Mouse (Mus musculus): ENCODE data around the gene Tyk2. TPM values are rescaled to one million over a fixed set of nuclear protein-coding genes. Genes with fewer than 3 reads are reported as not detected.

Tyk2 gene
- polyA plus RNA-seq, 1 experiment from 2014 or later = 16.0 TPM

- H3K27me3 ChIP-seq = no peaks in the 10 kb centered on the region
- H3K9ac ChIP-seq = no peak overlapping the region
- 65% methylated on average over 9 of the region's 9 CpGs for WGBS
- no peak for ATAC-seq (ENCODE audit: insufficient number of reproducible peaks, low FRiP score, low TSS enrichment, low read depth)
- peaks cover 24% of the 10 kb centered on the region for H3K36me3 ChIP-seq
- no peak overlapping the region for H3K4me2 ChIP-seq (replicated peaks)
- H3K4me3 ChIP-seq (replicated peaks) = no peak overlapping the region
- peaks cover 6% of the 10 kb centered on the region for H3K4me1 ChIP-seq
- no peaks in the 10 kb centered on the region for H3K9me3 ChIP-seq (replicated peaks)
- 0 out of 2 replicates have a peak overlapping the region, but pooled peaks have one; percentile 17 for H3K27ac ChIP-seq (replicated peaks)
These were observed 3.7 kb upstream of the Tyk2 start for GRCm38 (mm10) chr9:21134595-21135328.

DNA sequence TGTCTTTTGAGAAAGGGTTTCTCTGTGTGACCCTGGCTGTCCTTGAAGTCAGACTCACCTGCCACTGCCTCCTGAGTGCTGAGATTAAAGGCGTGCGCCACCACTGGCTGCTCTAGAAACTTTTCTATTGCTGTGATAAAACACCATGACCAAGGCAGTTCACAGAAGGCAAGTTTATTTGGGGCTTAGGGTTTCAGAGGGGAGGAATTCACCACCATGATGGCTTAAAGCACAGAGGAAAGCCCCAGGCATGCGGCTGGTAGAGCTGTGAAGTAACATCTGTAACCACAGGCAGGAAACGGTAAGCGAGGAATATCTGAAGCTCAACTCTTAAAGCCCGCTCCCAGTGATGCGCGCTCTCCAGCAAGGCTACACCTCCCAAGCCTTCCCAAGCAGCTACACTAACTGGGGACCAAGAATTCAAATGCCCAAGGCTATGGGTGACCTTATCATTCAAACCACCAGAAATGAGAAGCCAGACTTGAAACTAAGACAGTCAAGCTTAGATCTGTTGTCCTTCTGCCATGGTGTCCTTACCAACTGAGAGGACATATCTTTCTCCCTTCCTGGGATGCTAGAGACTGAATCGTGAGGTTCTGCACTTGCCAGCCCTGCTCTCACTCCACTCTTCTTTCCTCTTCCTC is 2.1 kb upstream of the Tyk2 start:
- peaks cover 6% of the 10 kb centered on the region for H3K4me1 ChIP-seq
- H3K9me3 ChIP-seq (replicated peaks) = no peaks in the 10 kb centered on the region
- peaks cover 13% of the 10 kb centered on the region for H3K36me3 ChIP-seq
- H3K27ac ChIP-seq (replicated peaks) = no peak overlapping the region
- no peak overlapping the region for H3K4me3 ChIP-seq (replicated peaks)
- ATAC-seq (ENCODE audit: insufficient number of reproducible peaks, low FRiP score, low TSS enrichment, low read depth) = no peak
- 72% methylated on average over 9 of the region's 9 CpGs for WGBS
- no peak overlapping the region for H3K9ac ChIP-seq
- no peak overlapping the region for H3K4me2 ChIP-seq (replicated peaks)
- no peaks in the 10 kb centered on the region for H3K27me3 ChIP-seq

DNA sequence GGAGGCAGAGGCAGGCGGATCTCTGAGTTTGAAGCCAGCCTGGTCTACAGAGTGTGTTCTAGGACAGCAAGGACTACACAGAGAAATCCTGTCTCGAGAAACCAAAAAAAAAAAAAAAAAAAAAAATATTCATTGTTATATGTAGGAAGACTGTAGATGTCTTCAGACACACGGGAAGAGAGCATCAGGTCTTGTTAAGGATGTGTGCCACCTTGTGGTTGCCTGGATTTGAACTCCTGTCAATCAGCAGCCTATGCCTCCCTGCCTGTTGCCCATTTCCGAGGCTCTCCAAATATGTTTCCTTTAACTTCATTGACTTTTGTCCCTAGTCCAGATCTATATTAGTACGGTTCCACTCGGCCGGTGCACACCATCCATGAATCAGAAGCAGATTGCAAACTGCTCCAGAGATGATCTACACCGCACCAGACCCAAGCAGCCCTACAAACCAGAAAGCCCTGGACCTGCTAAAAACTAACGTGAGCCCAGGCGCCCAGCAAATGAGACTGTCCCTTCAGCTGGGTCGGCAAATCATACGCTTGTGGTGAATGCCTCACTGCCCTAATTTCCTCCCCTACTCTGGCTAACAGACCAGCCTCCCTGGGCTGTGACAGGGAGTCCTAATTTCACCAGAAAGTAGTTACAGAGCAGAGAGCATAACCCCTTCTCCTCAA is 1.2 kb upstream of the Tyk2 start:
- H3K9ac ChIP-seq = no peak overlapping the region
- 77% methylated on average over 12 of the region's 12 CpGs for WGBS
- no peak overlapping the region for H3K27ac ChIP-seq (replicated peaks)
- no peak for ATAC-seq (ENCODE audit: insufficient number of reproducible peaks, low FRiP score, low TSS enrichment, low read depth)
- H3K27me3 ChIP-seq = no peaks in the 10 kb centered on the region
- H3K4me2 ChIP-seq (replicated peaks) = no peak overlapping the region
- no peak overlapping the region for H3K4me3 ChIP-seq (replicated peaks)
- peaks cover 6% of the 10 kb centered on the region for H3K4me1 ChIP-seq
- no peaks in the 10 kb centered on the region for H3K9me3 ChIP-seq (replicated peaks)
- peaks cover 10% of the 10 kb centered on the region; the same call in 1 of the 2 replicates for H3K36me3 ChIP-seq

- H3K27ac ChIP-seq (replicated peaks) = no peak overlapping the region
- peaks cover 60% of the 10 kb centered on the region for H3K36me3 ChIP-seq
- no peak overlapping the region for H3K4me2 ChIP-seq (replicated peaks)
- H3K4me3 ChIP-seq (replicated peaks) = no peak overlapping the region
- no peaks in the 10 kb centered on the region for H3K27me3 ChIP-seq
- 69% methylated on average over 2 of the region's 2 CpGs for WGBS
- no peak for ATAC-seq (ENCODE audit: insufficient number of reproducible peaks, low FRiP score, low TSS enrichment, low read depth)
- no peak overlapping the region for H3K9ac ChIP-seq
- H3K4me1 ChIP-seq = peaks cover 6% of the 10 kb centered on the region
- no peaks in the 10 kb centered on the region for H3K9me3 ChIP-seq (replicated peaks)
These were observed 4.8 kb downstream of the Tyk2 start for GRCm38 (mm10) chr9:21126259-21126627.

GRCm38 (mm10) chr9:21125502-21126258 is 5.4 kb downstream of the Tyk2 start:
- no peak overlapping the region for H3K27ac ChIP-seq (replicated peaks)
- H3K9me3 ChIP-seq (replicated peaks) = no peaks in the 10 kb centered on the region
- peaks cover 65% of the 10 kb centered on the region for H3K36me3 ChIP-seq
- no peak overlapping the region for H3K4me3 ChIP-seq (replicated peaks)
- peaks cover 6% of the 10 kb centered on the region for H3K4me1 ChIP-seq
- ATAC-seq (ENCODE audit: insufficient number of reproducible peaks, low FRiP score, low TSS enrichment, low read depth) = no peak
- 85% methylated on average over 9 of the region's 9 CpGs for WGBS
- H3K27me3 ChIP-seq = no peaks in the 10 kb centered on the region
- H3K9ac ChIP-seq = no peak overlapping the region
- no peak overlapping the region for H3K4me2 ChIP-seq (replicated peaks)

DNA sequence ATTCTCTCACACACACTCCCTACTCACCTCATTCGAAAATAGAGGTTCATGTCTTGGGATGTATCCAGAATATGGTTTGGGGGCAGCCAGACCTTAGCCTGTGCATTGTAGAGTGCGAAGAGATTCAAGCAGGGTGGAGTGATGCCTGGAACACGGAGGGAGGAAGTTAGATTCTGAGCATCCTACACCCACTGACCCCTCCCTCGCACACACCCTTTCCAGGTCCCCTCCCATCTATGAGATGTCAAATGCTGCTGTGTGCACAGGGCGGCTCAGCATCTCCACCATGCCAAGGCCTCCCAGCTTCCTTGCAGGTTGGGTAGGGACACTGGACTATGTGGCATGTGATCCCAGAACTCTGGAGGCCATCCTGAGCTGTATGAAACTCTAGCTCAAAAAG is 6.2 kb downstream of the Tyk2 start:
- no peak for ATAC-seq (ENCODE audit: insufficient number of reproducible peaks, low FRiP score, low TSS enrichment, low read depth)
- no peaks in the 10 kb centered on the region for H3K4me1 ChIP-seq
- no peaks in the 10 kb centered on the region for H3K9me3 ChIP-seq (replicated peaks)
- WGBS = 80% methylated on average over 5 of the region's 5 CpGs
- no peak overlapping the region for H3K27ac ChIP-seq (replicated peaks)
- H3K36me3 ChIP-seq = peaks cover 72% of the 10 kb centered on the region
- H3K9ac ChIP-seq = no peak overlapping the region
- H3K4me3 ChIP-seq (replicated peaks) = no peak overlapping the region
- no peaks in the 10 kb centered on the region for H3K27me3 ChIP-seq
- H3K4me2 ChIP-seq (replicated peaks) = no peak overlapping the region

- WGBS = 92% methylated on average over 16 of the region's 16 CpGs
- no peak overlapping the region for H3K27ac ChIP-seq (replicated peaks)
- H3K9ac ChIP-seq = no peak overlapping the region
- no peak overlapping the region for H3K4me2 ChIP-seq (replicated peaks)
- no peaks in the 10 kb centered on the region for H3K27me3 ChIP-seq
- H3K4me1 ChIP-seq = no peaks in the 10 kb centered on the region
- no peak overlapping the region for H3K4me3 ChIP-seq (replicated peaks)
- H3K9me3 ChIP-seq (replicated peaks) = no peaks in the 10 kb centered on the region
- H3K36me3 ChIP-seq = peaks cover 57% of the 10 kb centered on the region
- ATAC-seq (ENCODE audit: insufficient number of reproducible peaks, low FRiP score, low TSS enrichment, low read depth) = no peak
These were observed 9.6 kb downstream of the Tyk2 start for GRCm38 (mm10) chr9:21121483-21121882.

GRCm38 (mm10) chr9:21117073-21117472 is 14.0 kb downstream of the Tyk2 start:
- Histone ChIP-seq H3K27ac (replicated peaks) (no peak overlapping the region), H3K4me3 (replicated peaks) (no peak overlapping the region), H3K4me2 (replicated peaks) (no peak overlapping the region), H3K9me3 (replicated peaks) (no peaks in the 10 kb centered on the region), H3K4me1 (no peaks in the 10 kb centered on the region), H3K36me3 (peaks cover 31% of the 10 kb centered on the region), H3K9ac (no peak overlapping the region), H3K27me3 (no peaks in the 10 kb centered on the region)
- 75% methylated on average over 6 of the region's 6 CpGs for WGBS
- ATAC-seq (ENCODE audit: insufficient number of reproducible peaks, low FRiP score, low TSS enrichment, low read depth) = no peak

GRCm38 (mm10) chr9:21115105-21115504 is 15.9 kb downstream of the Tyk2 start:
- Histone ChIP-seq H3K9me3 (replicated peaks) (no peaks in the 10 kb centered on the region), H3K27ac (replicated peaks) (no peak overlapping the region), H3K9ac (no peak overlapping the region), H3K4me3 (replicated peaks) (no peak overlapping the region), H3K4me2 (replicated peaks) (no peak overlapping the region), H3K36me3 (0 out of 2 replicates have a peak, but pooled peaks cover 14% of the 10 kb centered on the region), H3K27me3 (no peaks in the 10 kb centered on the region), H3K4me1 (no peaks in the 10 kb centered on the region)
- ATAC-seq (ENCODE audit: insufficient number of reproducible peaks, low FRiP score, low TSS enrichment, low read depth) = no peak
- 86% methylated on average over 8 of the region's 8 CpGs for WGBS

DNA sequence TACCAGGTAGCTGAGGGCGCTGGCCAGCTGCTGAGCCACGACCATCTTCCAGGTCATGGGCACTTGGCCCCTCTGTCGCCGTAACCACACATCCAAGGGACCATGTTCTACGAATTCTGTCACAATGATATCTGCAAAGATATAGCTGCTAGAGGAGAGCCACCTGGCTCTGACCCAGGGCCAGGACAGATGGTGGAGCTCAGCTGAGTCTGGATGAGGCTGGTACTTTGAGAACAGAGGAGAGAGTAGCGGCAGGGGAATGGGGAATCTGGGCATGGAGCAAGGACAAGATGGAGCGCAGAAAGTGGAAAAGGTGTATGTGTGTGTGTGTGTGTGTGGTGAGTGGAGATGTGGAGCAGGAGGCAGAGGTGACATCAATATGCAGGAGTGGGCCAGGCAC is 16.9 kb downstream of the Tyk2 start:
- no peaks in the 10 kb centered on the region for H3K9me3 ChIP-seq (replicated peaks)
- H3K4me2 ChIP-seq (replicated peaks) = no peak overlapping the region
- H3K36me3 ChIP-seq = 0 out of 2 replicates have a peak, but pooled peaks cover 10% of the 10 kb centered on the region
- H3K27me3 ChIP-seq = no peaks in the 10 kb centered on the region
- H3K27ac ChIP-seq (replicated peaks) = no peak overlapping the region
- H3K4me1 ChIP-seq = no peaks in the 10 kb centered on the region
- 86% methylated on average over 7 of the region's 7 CpGs for WGBS
- ATAC-seq (ENCODE audit: insufficient number of reproducible peaks, low FRiP score, low TSS enrichment, low read depth) = no peak
- H3K4me3 ChIP-seq (replicated peaks) = no peak overlapping the region
- H3K9ac ChIP-seq = no peak overlapping the region

GRCm38 (mm10) chr9:21113751-21114150 is 17.3 kb downstream of the Tyk2 start:
- Histone ChIP-seq H3K4me1 (no peaks in the 10 kb centered on the region), H3K9me3 (replicated peaks) (no peaks in the 10 kb centered on the region), H3K4me3 (replicated peaks) (no peak overlapping the region), H3K9ac (no peak overlapping the region), H3K27ac (replicated peaks) (no peak overlapping the region), H3K36me3 (0 out of 2 replicates have a peak, but pooled peaks cover 13% of the 10 kb centered on the region), H3K27me3 (no peaks in the 10 kb centered on the region), H3K4me2 (replicated peaks) (no peak overlapping the region)
- no peak for ATAC-seq (ENCODE audit: insufficient number of reproducible peaks, low FRiP score, low TSS enrichment, low read depth)
- 88% methylated on average over 6 of the region's 6 CpGs for WGBS
